Mouse (Mus musculus): ENCODE results near the gene Iqcd.

DNA sequence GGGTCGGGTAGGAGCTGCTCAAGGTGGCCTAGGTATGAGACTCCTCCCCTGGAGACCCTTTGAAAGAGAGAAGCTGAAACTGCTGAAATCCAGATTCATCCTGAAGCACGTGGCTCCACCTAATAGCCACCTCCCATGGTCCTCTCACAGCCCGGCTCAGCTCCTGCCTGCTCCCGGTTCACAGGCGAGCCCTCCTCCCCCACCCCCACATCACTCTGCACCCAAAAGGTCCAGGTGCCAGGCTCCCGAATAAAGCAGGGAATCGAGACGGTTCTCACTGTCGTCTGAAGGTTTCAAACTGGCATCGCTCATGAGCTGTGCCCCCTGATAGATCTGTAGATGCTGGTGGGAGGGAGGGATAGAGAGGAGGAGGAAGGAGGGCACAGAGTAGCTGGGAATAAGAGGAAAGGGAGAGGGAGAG lies 16.4 kb downstream of the Iqcd start:
- TF ChIP-seq CTCF (conservative IDR thresholded peaks at IDR 0.05; ENCODE audit: insufficient read depth, insufficient read length, low read depth, low read length), result no peak
- TF ChIP-seq POLR2A (IDR thresholded peaks at IDR 0.05; ENCODE audit: low read depth, low read length), result no peak
